Mouse (Mus musculus) liver, embryonic 13.5 days (tissue): ENCODE measurements around the gene Nudt22. TPM values are rescaled to one million over a fixed set of nuclear protein-coding genes. Genes with fewer than 3 reads are reported as not detected.
A peak's percentile ranks its signal among the peaks of the same experiment; 100 is the strongest.

Experiments used
- ATAC-seq: fragments of 200-750 bp; cut with Nextera tagmentation; 2 replicates; pipeline ENCODE4 v1.8.0; 2017; ENCODE audit warnings: low read depth, mild to moderate bottlenecking, moderate number of reproducible peaks, moderate library complexity
- DNase-seq: peaks from one replicate; pipeline ENCODE4 v3.0.0; 2022
- H3K27ac ChIP-seq: fragments of 300-500 bp; sonication (generic); 2 replicates; pipeline ENCODE4 v1.5.1; 2015; ENCODE audit warnings: moderate library complexity, mild to moderate bottlenecking, inconsistent platforms
- H3K27me3 ChIP-seq: fragments of 300-500 bp; sonication (generic); 2 replicates; pipeline ENCODE4 v1.6.1; 2015; ENCODE audit warnings: mild to moderate bottlenecking, inconsistent platforms
- H3K36me3 ChIP-seq: fragments of 300-500 bp; sonication (generic); 2 replicates; pipeline ENCODE4 v1.6.1; 2015; ENCODE audit warnings: mild to moderate bottlenecking, inconsistent platforms
- H3K4me1 ChIP-seq: fragments of 300-500 bp; sonication (generic); replicated peaks from 2 replicates; pipeline ENCODE4 v1.6.1; 2015; ENCODE audit warnings: inconsistent platforms
- H3K4me2 ChIP-seq: fragments of 300-500 bp; sonication (generic); 2 replicates; pipeline ENCODE4 v1.6.1; 2015; ENCODE audit warnings: inconsistent platforms, mild to moderate bottlenecking, moderate library complexity
- H3K4me3 ChIP-seq: fragments of 300-500 bp; sonication (generic); replicated peaks from 2 replicates; pipeline ENCODE4 v1.5.1; 2015; ENCODE audit warnings: mild to moderate bottlenecking, inconsistent platforms
- H3K9ac ChIP-seq: fragments of 300-500 bp; sonication (generic); 2 replicates; pipeline ENCODE4 v1.6.1; 2015; ENCODE audit warnings: mild to moderate bottlenecking, inconsistent platforms
- H3K9me3 ChIP-seq: fragments of 300-500 bp; sonication (generic); replicated peaks from 2 replicates; pipeline ENCODE4 v1.6.1; 2016; ENCODE audit warnings: inconsistent platforms
- WGBS: fragments of 180-500 bp; shearing (Covaris S2); methylation state at CpG from one replicate; pipeline ENCODE4 v1.1.7; 2015; ENCODE audit not compliant: insufficient replicate concordance; 5-methylcytosine and 5-hydroxymethylcytosine counted together
- polyA plus RNA-seq: library from polyadenylated mRNA; unstranded; fragments of >200 nt; fragmentation: Nextera tagmentation; extraction: Ambion mirVana; gene quantifications from 2 replicates; pipeline ENCODE4 v1.2.1, GENCODE M21; 2015

Nudt22 gene
- polyA plus RNA-seq, 1 experiment from 2014 or later = 10.7 TPM

DNA sequence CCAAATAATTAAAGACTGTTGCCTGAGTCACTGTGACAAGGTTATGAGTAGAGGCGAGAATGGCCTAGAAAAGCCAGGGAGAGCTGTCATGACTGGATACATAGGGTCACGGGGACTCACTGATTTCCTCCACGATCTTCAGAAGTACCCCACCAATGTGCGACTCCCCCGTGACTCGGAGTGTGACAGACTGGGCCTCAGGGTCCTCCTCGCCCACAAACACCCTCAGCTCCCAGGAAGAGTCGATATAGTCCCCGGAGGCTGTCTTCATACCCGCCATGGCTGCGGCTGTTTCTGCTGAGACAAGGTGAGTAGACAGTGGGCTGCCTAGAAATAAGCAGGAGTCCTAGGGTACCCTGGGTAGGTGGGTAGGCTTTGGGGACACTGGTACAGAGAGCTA lies 22.6 kb upstream of the Nudt22 start:
- H3K27me3 ChIP-seq = no peaks in the 10 kb centered on the region
- H3K4me2 ChIP-seq = peak overlapping the region; percentile 89
- no peak for DNase-seq
- peak; percentile 12 for ATAC-seq
- peaks cover 73% of the 10 kb centered on the region for H3K36me3 ChIP-seq
- peak overlapping the region; percentile 92 for H3K9ac ChIP-seq
- H3K4me1 ChIP-seq = peaks cover 53% of the 10 kb centered on the region
- no peaks in the 10 kb centered on the region for H3K9me3 ChIP-seq
- peak overlapping the region; percentile 98 for H3K27ac ChIP-seq
- 21% methylated on average over 11 of the region's 11 CpGs for WGBS
- H3K4me3 ChIP-seq = peak overlapping the region; percentile 74

DNA sequence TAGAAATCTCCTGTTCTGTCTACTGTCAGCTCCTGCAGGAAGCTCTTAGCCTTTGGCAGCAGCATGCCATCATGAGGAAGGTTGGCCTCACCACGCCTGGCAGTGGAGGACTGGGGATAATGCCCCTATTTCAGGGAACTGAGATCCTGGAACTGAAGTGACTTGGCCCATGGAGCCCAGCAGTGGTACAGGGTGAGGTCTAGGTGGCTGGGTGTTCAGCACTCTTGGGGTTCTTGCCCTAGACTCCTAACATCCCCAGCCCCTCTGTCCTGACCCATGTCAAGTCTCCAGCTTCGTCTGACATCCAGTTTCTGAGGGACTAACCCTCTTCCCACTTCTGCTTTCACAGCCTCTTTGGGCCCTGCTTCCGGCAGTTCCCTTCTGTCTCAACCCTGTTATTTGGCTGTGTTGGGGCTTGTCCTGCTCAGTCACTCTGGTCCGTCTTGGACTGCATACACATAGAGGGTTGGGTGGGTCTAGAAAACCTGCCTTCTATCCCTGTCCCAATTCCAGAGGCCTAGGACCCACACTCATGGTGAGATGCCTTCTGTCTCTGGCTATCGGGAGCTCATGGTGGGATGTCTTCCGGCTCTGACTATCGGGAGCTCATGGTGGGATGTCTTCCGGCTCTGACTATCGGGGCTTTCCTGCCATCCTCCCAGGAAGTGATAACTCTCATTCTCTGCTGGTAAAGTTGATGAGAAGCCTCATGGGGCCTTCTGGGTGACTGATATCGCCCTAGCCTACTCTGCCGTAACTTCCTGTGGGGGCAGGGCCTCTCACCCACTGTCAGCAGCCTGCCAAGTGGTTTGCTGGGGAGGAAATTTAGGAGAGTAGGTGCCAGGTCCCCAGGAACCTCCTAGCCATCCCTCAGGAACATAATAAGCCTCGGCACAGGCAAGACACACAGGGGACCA lies 21.9 kb upstream of the Nudt22 start:
- H3K27me3 ChIP-seq = no peaks in the 10 kb centered on the region
- peak; percentile 88 for ATAC-seq
- peak; percentile 79 for DNase-seq
- H3K9me3 ChIP-seq = no peaks in the 10 kb centered on the region
- H3K9ac ChIP-seq = peak overlapping the region; percentile 92
- H3K4me3 ChIP-seq = peak overlapping the region; percentile 74
- peak overlapping the region; percentile 98 for H3K27ac ChIP-seq
- peaks cover 73% of the 10 kb centered on the region for H3K36me3 ChIP-seq
- H3K4me1 ChIP-seq = peaks cover 60% of the 10 kb centered on the region
- 16% methylated on average over 12 of the region's 12 CpGs for WGBS
- H3K4me2 ChIP-seq = peak overlapping the region; percentile 89

DNA sequence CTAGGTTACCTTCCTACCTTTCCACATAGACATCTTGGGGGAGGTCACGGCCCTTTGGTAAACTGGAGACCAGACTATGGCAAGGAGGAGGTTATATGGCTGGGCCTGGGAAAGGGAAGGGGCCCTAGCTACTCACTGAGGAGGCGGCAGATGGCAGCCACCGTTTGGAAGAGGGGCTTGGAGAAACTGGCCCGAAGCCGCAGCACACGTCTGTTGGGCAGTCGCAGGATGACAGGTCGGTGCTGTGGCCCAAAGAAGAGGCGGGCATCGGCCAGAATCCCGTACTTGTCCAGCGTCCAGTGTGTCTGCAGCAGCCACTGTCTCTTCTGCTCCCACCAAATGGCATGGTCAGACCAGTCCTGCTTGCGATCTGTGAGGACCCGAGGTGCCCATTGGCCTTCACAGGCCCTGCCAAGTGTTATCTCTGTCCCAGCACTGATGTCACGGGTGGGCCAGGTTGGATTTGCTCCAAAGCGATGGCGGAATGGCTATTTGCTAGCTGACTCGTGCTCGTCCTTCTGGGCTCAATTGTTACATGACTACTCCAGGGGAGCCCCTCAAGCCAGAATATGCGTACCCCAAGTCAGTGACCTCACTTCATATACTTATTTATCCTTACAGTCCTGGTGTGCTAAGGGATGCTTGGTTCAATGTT lies 18.7 kb upstream of the Nudt22 start:
- Histone ChIP-seq H3K4me1 (peaks cover 43% of the 10 kb centered on the region), H3K9me3 (no peaks in the 10 kb centered on the region), H3K4me2 (no peak overlapping the region), H3K36me3 (peaks cover 63% of the 10 kb centered on the region), H3K27me3 (no peaks in the 10 kb centered on the region), H3K9ac (no peak overlapping the region), H3K27ac (no peak overlapping the region), H3K4me3 (no peak overlapping the region)
- WGBS = 87% methylated on average over 20 of the region's 20 CpGs
- ATAC-seq = no peak
- no peak for DNase-seq

DNA sequence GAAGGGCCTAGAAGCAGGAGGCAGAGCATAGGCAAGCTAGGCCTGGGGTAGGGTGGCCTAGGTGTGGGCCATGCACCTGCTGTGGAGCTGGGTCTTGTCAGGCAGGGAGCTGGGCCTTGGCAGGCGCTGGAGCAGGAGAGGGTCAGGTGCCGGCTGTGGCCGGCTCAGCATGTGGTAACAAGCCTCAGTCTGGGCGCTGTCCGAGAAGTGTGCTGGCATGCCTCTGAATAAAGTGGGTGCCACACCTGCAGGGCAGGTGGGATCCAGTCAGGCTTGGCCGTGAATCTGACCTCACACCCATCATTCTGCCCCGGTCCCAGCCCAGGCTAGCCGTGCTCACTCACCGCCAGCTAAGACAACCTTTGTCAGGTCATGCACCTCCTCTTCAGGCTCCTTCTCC lies 18.1 kb upstream of the Nudt22 start:
- Histone ChIP-seq H3K4me3 (no peak overlapping the region), H3K27me3 (no peaks in the 10 kb centered on the region), H3K36me3 (peaks cover 65% of the 10 kb centered on the region), H3K4me2 (no peak overlapping the region), H3K9me3 (no peaks in the 10 kb centered on the region), H3K27ac (no peak overlapping the region), H3K4me1 (peaks cover 37% of the 10 kb centered on the region), H3K9ac (no peak overlapping the region)
- no peak for DNase-seq
- ATAC-seq = no peak
- WGBS = 94% methylated on average over 9 of the region's 9 CpGs

DNA sequence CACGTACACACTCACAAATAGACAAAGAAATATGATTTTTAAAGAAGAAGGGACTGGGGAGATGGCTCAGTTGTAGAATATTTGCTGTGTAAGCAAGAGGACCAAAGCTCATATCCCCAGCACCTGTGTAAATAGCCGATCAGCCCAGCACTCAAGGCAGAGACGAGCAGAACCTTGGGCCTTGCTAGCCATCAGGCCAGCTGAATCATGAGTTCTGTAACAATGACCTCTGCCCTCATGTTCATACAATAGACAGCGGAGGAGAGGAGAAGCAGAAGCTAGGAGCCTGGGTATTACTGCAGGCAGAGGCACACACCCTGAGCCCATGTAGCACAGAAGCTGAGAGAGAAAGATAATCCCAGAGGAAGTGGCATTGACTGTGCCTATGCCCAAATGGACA lies 16.5 kb upstream of the Nudt22 start:
- no peak overlapping the region for H3K4me2 ChIP-seq
- H3K4me3 ChIP-seq = no peak overlapping the region
- no peak for DNase-seq
- H3K36me3 ChIP-seq = peaks cover 75% of the 10 kb centered on the region
- no peak overlapping the region; the same call in 1 of the 2 replicates for H3K27ac ChIP-seq
- 75% methylated on average over 4 of the region's 4 CpGs for WGBS
- no peaks in the 10 kb centered on the region for H3K27me3 ChIP-seq
- no peak overlapping the region for H3K9ac ChIP-seq
- H3K9me3 ChIP-seq = no peaks in the 10 kb centered on the region
- ATAC-seq = no peak
- peaks cover 21% of the 10 kb centered on the region for H3K4me1 ChIP-seq

DNA sequence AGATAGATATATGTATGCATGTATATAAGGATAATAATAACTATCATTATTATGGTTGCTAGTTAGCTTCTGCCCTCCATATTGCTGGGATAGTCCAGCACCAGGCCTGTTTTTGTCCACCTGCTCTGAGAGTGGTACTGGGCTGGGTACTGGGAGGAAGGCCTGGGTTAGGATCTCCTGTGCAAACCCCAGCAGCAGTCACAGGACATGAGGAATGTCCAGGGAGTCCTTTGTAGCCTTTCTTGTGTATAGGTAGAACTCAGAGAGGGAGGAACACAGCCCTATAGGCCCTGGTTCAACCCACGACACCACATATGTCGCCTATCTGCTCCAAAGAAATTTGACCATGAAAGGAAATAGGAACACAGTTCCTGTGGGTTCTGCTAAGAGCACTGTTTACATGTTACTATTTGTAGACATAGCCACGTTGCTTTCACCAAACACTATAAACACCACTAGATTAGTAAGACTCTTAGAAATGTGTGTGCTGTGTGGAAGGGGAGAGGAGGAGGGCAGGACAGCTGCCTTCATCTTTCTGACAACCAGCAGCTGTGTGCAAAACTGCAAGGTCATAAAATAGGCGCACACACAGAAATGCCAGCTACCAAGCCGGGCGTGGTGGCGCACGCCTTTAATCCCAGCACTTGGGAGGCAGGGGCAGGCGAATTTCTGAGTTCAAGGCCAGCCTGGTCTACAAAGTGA lies 11.1 kb upstream of the Nudt22 start:
- WGBS = 84% methylated on average over 9 of the region's 9 CpGs
- DNase-seq (no peak), ATAC-seq (no peak)
- Histone ChIP-seq H3K9me3 (no peaks in the 10 kb centered on the region), H3K27me3 (no peaks in the 10 kb centered on the region), H3K4me1 (peaks cover 3% of the 10 kb centered on the region; the same call in 1 of the 2 replicates), H3K4me2 (no peak overlapping the region), H3K36me3 (peaks cover 59% of the 10 kb centered on the region), H3K9ac (no peak overlapping the region), H3K27ac (no peak overlapping the region), H3K4me3 (no peak overlapping the region)

DNA sequence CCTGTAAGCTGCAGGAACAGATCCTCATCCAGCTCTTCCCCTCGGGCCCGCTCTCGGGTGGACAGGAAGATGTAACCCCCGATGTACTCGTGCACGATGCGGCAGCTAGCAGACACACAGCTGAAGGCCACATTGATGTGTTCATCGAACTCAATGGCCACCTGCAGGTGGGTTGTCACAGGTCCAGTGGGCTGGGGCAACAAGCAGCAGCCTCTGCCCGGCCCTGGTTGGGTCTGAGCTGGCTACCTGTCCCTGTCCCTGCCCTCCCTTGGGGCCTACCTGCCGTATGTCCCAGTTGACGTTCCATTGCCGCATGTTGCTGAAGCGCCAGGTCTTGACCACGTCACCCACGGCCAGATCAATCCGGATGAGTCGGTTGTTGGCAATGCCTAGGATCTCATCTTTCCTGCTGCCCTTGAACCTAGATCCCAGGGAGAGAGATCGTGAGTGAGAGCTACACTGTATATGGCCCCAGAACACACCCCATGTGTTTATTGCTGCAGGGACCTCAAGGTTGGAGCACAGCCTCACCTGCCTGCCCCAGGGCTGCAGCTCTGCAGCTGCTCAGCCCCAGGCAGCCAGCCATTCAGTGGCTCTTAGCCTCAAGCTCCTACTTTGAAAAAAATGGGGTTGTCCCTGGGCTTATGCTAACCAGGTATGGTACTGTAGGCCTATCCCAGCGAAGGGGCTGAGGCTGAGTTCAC lies 3.6 kb upstream of the Nudt22 start:
- Histone ChIP-seq H3K36me3 (peaks cover 59% of the 10 kb centered on the region), H3K27me3 (no peaks in the 10 kb centered on the region)

DNA sequence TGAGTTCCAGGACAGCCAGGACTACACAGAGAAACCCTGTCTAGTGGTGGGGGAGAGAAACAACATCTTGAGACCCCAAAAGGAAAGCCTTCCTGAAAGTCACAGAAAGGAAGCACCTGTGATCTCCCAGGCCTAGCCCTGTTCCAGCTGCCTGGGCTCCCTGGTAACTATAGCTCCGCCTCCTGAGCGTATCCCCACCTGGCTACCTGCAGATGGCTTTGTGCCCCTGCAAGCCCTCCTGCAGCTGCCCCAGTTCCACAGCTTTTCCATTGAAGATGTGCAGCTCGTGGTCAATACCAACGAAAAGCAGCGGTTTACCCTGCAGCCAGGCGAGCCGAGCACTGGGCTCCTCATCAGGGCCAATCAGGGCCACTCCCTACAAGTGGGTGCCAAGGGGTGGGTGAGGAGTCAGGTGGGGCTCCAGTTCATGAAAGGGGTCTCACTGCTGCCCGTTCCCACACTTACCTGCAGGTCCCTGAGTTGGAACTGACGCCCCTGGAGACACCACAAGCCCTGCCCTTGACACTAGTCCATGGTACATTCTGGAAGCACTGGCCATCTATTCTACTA lies 1.9 kb upstream of the Nudt22 start:
- Histone ChIP-seq H3K36me3 (peaks cover 53% of the 10 kb centered on the region), H3K27ac (no peak overlapping the region), H3K9me3 (no peaks in the 10 kb centered on the region), H3K4me2 (no peak overlapping the region), H3K9ac (no peak overlapping the region), H3K4me1 (peaks cover 52% of the 10 kb centered on the region), H3K4me3 (no peak overlapping the region), H3K27me3 (no peaks in the 10 kb centered on the region)
- DNase-seq = no peak
- 86% methylated on average over 9 of the region's 9 CpGs for WGBS
- ATAC-seq = no peak

More for the DNA sequence above, 3.6 kb upstream of the Nudt22 start:
- Histone ChIP-seq H3K9ac (no peak overlapping the region), H3K4me2 (no peak overlapping the region), H3K4me1 (peaks cover 42% of the 10 kb centered on the region), H3K27ac (no peak overlapping the region), H3K4me3 (no peak overlapping the region), H3K9me3 (no peaks in the 10 kb centered on the region)
- 84% methylated on average over 19 of the region's 19 CpGs for WGBS
- ATAC-seq (no peak), DNase-seq (no peak)

DNA sequence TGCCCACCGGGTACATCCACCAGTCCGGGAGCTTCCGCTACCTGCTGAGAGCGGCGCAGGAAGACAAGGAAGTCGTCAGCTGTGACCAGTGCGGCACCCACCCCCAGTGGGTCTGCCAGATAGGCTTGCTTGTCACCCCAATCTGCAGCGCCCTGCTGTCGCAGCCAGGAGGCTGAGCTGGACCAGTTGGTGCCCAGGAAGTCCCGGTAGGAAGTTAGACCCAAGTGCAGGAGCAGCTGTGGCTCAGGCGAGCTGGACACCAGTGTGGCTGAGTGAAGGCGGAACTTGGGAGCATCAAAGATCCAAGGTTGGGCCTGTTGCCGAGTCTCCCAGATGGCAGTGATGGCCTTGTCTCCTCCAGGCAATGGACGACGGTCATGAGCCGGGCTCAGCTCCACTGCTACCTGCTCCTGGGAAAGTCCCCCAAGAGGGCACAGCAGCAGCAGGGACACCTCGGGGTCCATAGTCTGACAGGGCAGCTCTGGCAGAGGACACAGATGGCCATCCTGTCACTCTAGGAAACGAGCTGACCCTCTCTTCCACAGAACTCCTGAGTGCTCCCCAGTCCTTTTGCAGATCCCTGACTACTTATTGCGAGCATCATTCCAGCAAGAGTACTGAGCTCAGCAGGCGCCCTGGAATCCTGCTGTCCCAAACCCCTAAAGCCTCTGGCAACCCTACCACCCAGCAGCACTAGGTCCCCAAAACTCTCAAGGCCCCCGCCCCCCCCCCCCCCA lies 494 bp downstream of the Nudt22 start:
- H3K4me1 ChIP-seq = peaks cover 60% of the 10 kb centered on the region
- no peaks in the 10 kb centered on the region for H3K9me3 ChIP-seq
- H3K4me2 ChIP-seq = peak overlapping the region; percentile 84
- WGBS = 40% methylated on average over 21 of the region's 21 CpGs
- H3K27ac ChIP-seq = peak overlapping the region; percentile 57
- H3K9ac ChIP-seq = peak overlapping the region; percentile 77
- H3K27me3 ChIP-seq = no peaks in the 10 kb centered on the region
- peak overlapping the region; percentile 65 for H3K4me3 ChIP-seq
- H3K36me3 ChIP-seq = peaks cover 29% of the 10 kb centered on the region
- ATAC-seq (no peak), DNase-seq (no peak)

DNA sequence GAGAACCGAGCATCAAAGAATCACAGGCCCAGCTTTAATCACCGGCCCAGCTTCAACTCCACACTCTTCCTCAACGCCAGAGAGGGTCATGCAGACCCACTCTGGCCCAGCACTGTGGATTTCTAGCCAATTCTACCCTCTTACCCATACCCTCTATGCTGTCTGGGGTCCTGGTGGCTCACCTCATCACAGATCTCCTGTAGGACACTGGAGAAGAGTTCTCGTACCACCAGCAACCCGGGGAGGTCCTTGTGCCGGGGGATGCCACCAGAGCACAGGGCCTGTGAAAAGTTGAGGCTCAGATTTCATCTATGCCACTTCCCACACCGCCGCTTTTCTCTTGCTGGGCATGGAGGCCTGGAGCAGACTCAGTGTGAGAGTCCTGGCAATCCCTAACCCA lies 1.4 kb downstream of the Nudt22 start:
- no peak overlapping the region for H3K27ac ChIP-seq
- no peaks in the 10 kb centered on the region for H3K9me3 ChIP-seq
- ATAC-seq (no peak), DNase-seq (no peak)
- peak overlapping the region; percentile 84 for H3K4me2 ChIP-seq
- H3K9ac ChIP-seq = 0 out of 2 replicates have a peak overlapping the region, but pooled peaks have one; percentile 77
- 87% methylated on average over 8 of the region's 8 CpGs for WGBS
- peaks cover 63% of the 10 kb centered on the region for H3K4me1 ChIP-seq
- H3K27me3 ChIP-seq = no peaks in the 10 kb centered on the region
- no peak overlapping the region for H3K4me3 ChIP-seq
- peaks cover 19% of the 10 kb centered on the region for H3K36me3 ChIP-seq
